Mouse (Mus musculus) small intestine, adult 2 months (tissue): ENCODE data around the gene Pi16.

ENCODE experiments used
- CTCF ChIP-seq: fragments of 200-500 bp; IDR thresholded peaks from 2 replicates; pipeline ENCODE4 v1.5.1; 2012; ENCODE audit warnings: low read depth, mild to moderate bottlenecking, control low read depth, inconsistent platforms, low read length, moderate library complexity, mixed read lengths; ENCODE audit not compliant: insufficient replicate concordance, insufficient read length; ENCODE audit errors: extremely low read depth
- POLR2A ChIP-seq: fragments of 200-500 bp; IDR thresholded peaks from 2 replicates; pipeline ENCODE4 v1.6.1; 2012; ENCODE audit warnings: low read depth, mild to moderate bottlenecking, control low read depth, inconsistent platforms, low read length, moderate library complexity

DNA sequence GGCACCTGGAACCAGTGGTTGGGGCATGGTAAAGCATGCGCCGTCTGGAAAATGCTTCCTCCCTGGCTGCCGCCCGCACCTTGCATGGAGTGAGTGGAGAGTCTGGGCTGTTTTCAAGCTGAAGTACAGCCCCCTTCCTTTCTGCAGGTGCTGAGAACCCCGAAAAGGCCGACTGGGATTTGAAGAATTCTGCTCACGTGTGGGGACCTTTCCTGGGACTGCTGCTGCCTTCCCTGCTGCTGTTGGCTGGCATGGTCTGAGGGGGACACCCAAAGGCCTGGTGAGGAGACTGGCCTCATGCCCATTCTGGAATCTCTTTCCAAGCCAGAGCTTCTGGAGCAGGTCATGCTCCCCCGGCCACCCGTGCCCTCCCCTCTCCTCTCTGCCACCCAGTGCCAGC is 10.2 kb downstream of the Pi16 start:
- TF ChIP-seq POLR2A, result no peak
- TF ChIP-seq CTCF, result no peak
